Mouse (Mus musculus): ENCODE measurements at regions not wholly inside any gene's neighbourhood (a gene's known extent, or its start where the extent isn't known, plus 50 kb on each side); places are given as distances from the start of the nearest gene placed in this dataset.
A peak's percentile ranks its signal among the peaks of the same experiment; 100 is the strongest.

DNA sequence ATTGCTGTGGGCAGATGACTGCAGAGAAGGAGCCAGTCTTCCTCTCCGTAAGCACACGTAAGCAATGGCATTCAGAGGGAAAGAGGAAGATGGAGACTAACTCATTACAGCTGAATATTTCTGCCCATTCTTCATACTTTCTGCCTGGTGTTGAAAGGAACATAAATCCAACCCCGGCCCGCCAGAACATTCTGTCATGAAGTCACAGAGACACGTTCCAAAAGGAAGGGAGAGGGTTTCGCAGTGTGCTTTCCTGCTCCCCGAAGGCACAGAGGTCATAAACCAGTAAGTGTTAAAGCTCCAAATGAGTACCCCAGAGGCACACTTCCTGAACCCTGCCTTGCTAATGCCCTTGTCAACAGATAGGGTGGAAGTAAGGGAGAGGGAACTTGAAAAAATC lies 51.5 kb upstream of the Erg start:
- in situ Hi-C loops (cut with MboI; ENCODE audit: low sequenced_read_pairs in 2 of 2, unreplicated experiment in 2 of 2): no loop called here

DNA sequence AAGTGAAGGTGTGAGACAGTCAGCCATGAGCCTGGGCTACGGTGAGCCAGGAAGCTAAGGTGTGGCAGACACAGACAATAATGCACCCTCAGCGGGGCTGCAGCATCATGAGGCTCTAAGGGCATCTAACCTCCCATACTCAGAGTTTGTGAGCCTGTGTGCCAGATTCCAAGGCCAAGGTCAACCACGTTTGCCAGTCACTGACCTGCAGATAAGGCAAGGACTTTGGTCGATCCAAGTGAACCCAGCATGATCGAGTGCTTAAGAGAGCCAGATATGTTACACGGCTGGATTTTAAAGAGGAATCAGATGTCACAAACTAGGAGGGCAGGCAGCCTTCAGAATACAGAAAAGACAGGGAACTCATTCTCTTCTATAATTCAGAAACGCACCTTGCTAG lies 50.2 kb upstream of the Erg start:
- TF ChIP-seq MAFK (IDR thresholded peaks at IDR 0.05; ENCODE audit: insufficient read depth, low read depth, low read length) (no peak), ZC3H11A (IDR thresholded peaks at IDR 0.05; ENCODE audit: borderline replicate concordance, low read depth, low read length) (no peak), CHD2 (IDR thresholded peaks at IDR 0.05; ENCODE audit: low read depth, low read length) (no peak)
- no peaks in the 10 kb centered on the region for H3K36me3 ChIP-seq (ENCODE audit: control insufficient read depth, insufficient read depth, low read length, poor library complexity, severe bottlenecking)
- no peak for DNase-seq (ENCODE audit: low read depth, low spot score)
- H3K27ac ChIP-seq (ENCODE audit: insufficient read depth, low read depth, low read length, poor library complexity, severe bottlenecking): peak overlapping the region; percentile 27; the same call in 1 of the 2 replicates
- in situ Hi-C loops (cut with MboI; ENCODE audit: low sequenced_read_pairs in 2 of 2, unreplicated experiment in 2 of 2): no loop called here
- H3K9ac ChIP-seq (ENCODE audit: insufficient read depth, low read depth, low read length, poor library complexity, severe bottlenecking): no peak overlapping the region
- H3K4me1 ChIP-seq (ENCODE audit: control insufficient read depth in 2 of 2, insufficient read depth in 2 of 2, low read length in 2 of 2, poor library complexity in 1 of 2): no peaks in the 10 kb centered on the region
- H3K4me3 ChIP-seq (ENCODE audit: insufficient read depth in 1 of 2, low read depth in 1 of 2, low read length in 2 of 2, poor library complexity in 1 of 2, severe bottlenecking in 1 of 2): no peak overlapping the region
- H3K9me3 ChIP-seq (ENCODE audit: control insufficient read depth, insufficient read depth, low read depth, low read length): no peaks in the 10 kb centered on the region

More for the DNA sequence above, 51.5 kb upstream of the Erg start:
- Histone ChIP-seq H3K4me3 (ENCODE audit: insufficient read depth in 1 of 2, low read depth in 1 of 2, low read length in 2 of 2, poor library complexity in 1 of 2, severe bottlenecking in 1 of 2) (no peak overlapping the region), H3K9ac (ENCODE audit: insufficient read depth, low read depth, low read length, poor library complexity, severe bottlenecking) (no peak overlapping the region), H3K36me3 (ENCODE audit: control insufficient read depth, insufficient read depth, low read length, poor library complexity, severe bottlenecking) (no peaks in the 10 kb centered on the region), H3K27ac (ENCODE audit: insufficient read depth, low read depth, low read length, poor library complexity, severe bottlenecking) (no peak overlapping the region), H3K9me3 (ENCODE audit: control insufficient read depth, insufficient read depth, low read depth, low read length) (no peaks in the 10 kb centered on the region), H3K4me1 (ENCODE audit: control insufficient read depth in 2 of 2, insufficient read depth in 2 of 2, low read length in 2 of 2, poor library complexity in 1 of 2) (no peaks in the 10 kb centered on the region)
- TF ChIP-seq ZC3H11A (IDR thresholded peaks at IDR 0.05; ENCODE audit: borderline replicate concordance, low read depth, low read length) (no peak), CHD2 (IDR thresholded peaks at IDR 0.05; ENCODE audit: low read depth, low read length) (no peak), ZNF384 (IDR thresholded peaks at IDR 0.05; ENCODE audit: low read depth, low read length) (no peak), HCFC1 (IDR thresholded peaks at IDR 0.05; ENCODE audit: borderline replicate concordance, insufficient read depth, low read length) (no peak), MAFK (IDR thresholded peaks at IDR 0.05; ENCODE audit: insufficient read depth, low read depth, low read length) (no peak)
- no peak for DNase-seq (ENCODE audit: low read depth, low spot score)

All from ES-E14 (cell line).